Mouse (Mus musculus) T-helper 1 cell (primary cell): Measurements from ENCODE around the gene A630095N17Rik.
"Not testable (repeated sequence)": the region's sequence is repeated elsewhere in the genome, so short reads cannot be mapped to it uniquely, and the experiment has no call there.

Experiments
- in situ Hi-C: fragments of 300-600 bp; cut with MboI, MseI; formaldehyde crosslinking; loops from one replicate; pipeline ENCODE4 v1.15.1; 2025; ENCODE audit warnings: high pct_unique_total_duplicates

The A630095N17Rik gene

GRCm38 (mm10) chr1:75244175-75244826 lies 12.4 kb upstream of the A630095N17Rik start:
- in situ Hi-C loops = no loop called here

- in situ Hi-C loops = no loop called here
These were observed 11.5 kb upstream of the A630095N17Rik start for GRCm38 (mm10) chr1:75243411-75243810.

- in situ Hi-C loops = no loop called here
These were observed 7.7 kb upstream of the A630095N17Rik start for GRCm38 (mm10) chr1:75239591-75239990.

GRCm38 (mm10) chr1:75236117-75237050 lies 4.5 kb upstream of the A630095N17Rik start, which contains the start of gene Dnajb2:
Dnajb2 (plus strand) TSS chr1:75236406.
- in situ Hi-C loops = no loop called here

- in situ Hi-C loops = no loop called here
These were observed 2.7 kb upstream of the A630095N17Rik start for GRCm38 (mm10) chr1:75234606-75235005.

- in situ Hi-C loops = not testable (repeated sequence)
These were observed 587 bp upstream of the A630095N17Rik start for GRCm38 (mm10) chr1:75232489-75232888.

- in situ Hi-C loops = no loop called here
These were observed 678 bp downstream of the A630095N17Rik start for GRCm38 (mm10) chr1:75231224-75231623.

- in situ Hi-C loops = no loop called here
These were observed 1.4 kb downstream of the A630095N17Rik start for GRCm38 (mm10) chr1:75230335-75230994.

- in situ Hi-C loops = no loop called here
These were observed 2.7 kb downstream of the A630095N17Rik start for GRCm38 (mm10) chr1:75229158-75229557.

- in situ Hi-C loops = no loop called here
These were observed 4.2 kb downstream of the A630095N17Rik start for GRCm38 (mm10) chr1:75227653-75228052.

- in situ Hi-C loops = no loop called here
These were observed 5.8 kb downstream of the A630095N17Rik start for GRCm38 (mm10) chr1:75226138-75226537.

- in situ Hi-C loops = no loop called here
These were observed 6.4 kb downstream of the A630095N17Rik start for GRCm38 (mm10) chr1:75225473-75225872.

GRCm38 (mm10) chr1:75223532-75223931 lies 8.4 kb downstream of the A630095N17Rik start:
- in situ Hi-C loops = no loop called here

- in situ Hi-C loops = no loop called here
These were observed 9.0 kb downstream of the A630095N17Rik start for GRCm38 (mm10) chr1:75222926-75223325.

- in situ Hi-C loops = no loop called here
These were observed 10.4 kb downstream of the A630095N17Rik start for GRCm38 (mm10) chr1:75221538-75221937.

GRCm38 (mm10) chr1:75219531-75219930 lies 12.4 kb downstream of the A630095N17Rik start, which contains the start of gene Tuba4a:
Tuba4a (minus strand) TSS chr1:75219865.
- in situ Hi-C loops = loop anchor here (5.0 kb wide), 1 partner anchor 98 kb away; the partner anchor contains the start of gene Dnpep

- in situ Hi-C loops = loop anchor here (5.0 kb wide), 1 partner anchor 98 kb away; the partner anchor contains the start of gene Dnpep
These were observed 12.8 kb downstream of the A630095N17Rik start for GRCm38 (mm10) chr1:75219078-75219477.

- in situ Hi-C loops = loop anchor here (5.0 kb wide), 1 partner anchor 99 kb away; the partner anchor contains the start of gene Dnpep
These were observed 13.5 kb downstream of the A630095N17Rik start for GRCm38 (mm10) chr1:75218227-75219001.

- in situ Hi-C loops = loop anchor here (5.0 kb wide), 1 partner anchor 99 kb away; the partner anchor contains the start of gene Dnpep
These were observed 14.0 kb downstream of the A630095N17Rik start for GRCm38 (mm10) chr1:75217893-75218226.

- in situ Hi-C loops = loop anchor here (5.0 kb wide), 1 partner anchor 100 kb away; the partner anchor contains the start of gene Dnpep
These were observed 14.9 kb downstream of the A630095N17Rik start for GRCm38 (mm10) chr1:75216797-75217585.
